In genomic region chr6:140961987-140962386, GRCm38 (mm10) we compare ENCODE assay signal across 9 mouse cellular contexts.
A peak's percentile ranks its signal among the peaks of the same experiment; 100 is the strongest.
DNase-seq lines count a peak whose midpoint lies in the region; ATAC-seq lines count a peak whose summit lies in the region.
"Had no signal": no experiment of that assay in that cellular context is flagged by ENCODE, and none has a peak within 500 bp of the region (broad histone marks: within the 10 kb centered on the region; RNA-seq: fewer than 3 reads in every experiment).

No protein-coding gene starts in this region.

- WGBS in kidney, embryonic 15.5 days = 69% methylated on average over 11 of the region's 11 CpGs
- WGBS in neural tube, embryonic 13.5 days = 46% methylated on average over 11 of the region's 11 CpGs

- H3K4me2 ChIP-seq in kidney, embryonic 15.5 days = no peak overlapping the region
- H3K4me2 ChIP-seq in neural tube, embryonic 13.5 days = peak overlapping the region; percentile 28

- no peak overlapping the region for H3K27ac ChIP-seq in kidney, embryonic 15.5 days
- no peak overlapping the region for H3K27ac ChIP-seq in neural tube, embryonic 13.5 days (replicated peaks)

- no peaks in the 10 kb centered on the region for H3K36me3 ChIP-seq in kidney, embryonic 15.5 days
- H3K36me3 ChIP-seq in neural tube, embryonic 13.5 days = no peaks in the 10 kb centered on the region

- intact Hi-C loops in left cerebral cortex, postnatal 36 days (cut with DNase I) = no loop called here
- intact Hi-C loops in heart, postnatal 14 days (cut with DNase I) = no loop called here

- no peaks in the 10 kb centered on the region for H3K27me3 ChIP-seq in kidney, embryonic 15.5 days
- H3K27me3 ChIP-seq in neural tube, embryonic 13.5 days = no peaks in the 10 kb centered on the region

- DNase-seq in kidney, adult 18-20 months = peak; percentile 30
- peak; percentile 8 for DNase-seq in embryo, embryonic 9.5 days (ENCODE audit: extremely low spot score)
- peak; percentile 12 to 14 for DNase-seq in kidney, adult 8-10 months
- DNase-seq in left cerebral cortex, postnatal 36 days (ENCODE audit: low spot score in 2 of 2) = no peak
- DNase-seq in heart, postnatal 14 days = no peak
- DNase-seq: lung, postnatal 4 days had no signal

- H3K9ac ChIP-seq in kidney, embryonic 15.5 days = no peak overlapping the region
- no peak overlapping the region for H3K9ac ChIP-seq in neural tube, embryonic 13.5 days

- no peaks in the 10 kb centered on the region for H3K9me3 ChIP-seq in kidney, embryonic 15.5 days (replicated peaks)
- no peaks in the 10 kb centered on the region for H3K9me3 ChIP-seq in neural tube, embryonic 13.5 days

- no peaks in the 10 kb centered on the region for H3K4me1 ChIP-seq in kidney, embryonic 15.5 days
- H3K4me1 ChIP-seq in neural tube, embryonic 13.5 days (replicated peaks) = peaks cover 15% of the 10 kb centered on the region

- no peak overlapping the region for H3K4me3 ChIP-seq in kidney, embryonic 15.5 days (replicated peaks)
- no peak overlapping the region for H3K4me3 ChIP-seq in neural tube, embryonic 13.5 days

- ATAC-seq in kidney, embryonic 15.5 days (replicated peaks; ENCODE audit: low FRiP score) = no peak
- ATAC-seq in neural tube, embryonic 13.5 days (ENCODE audit: low read depth) = peak; percentile 60
- ATAC-seq in erythroid progenitor cell, adult 5-6 weeks (replicated peaks; ENCODE audit: low FRiP score, poor library complexity, severe bottlenecking) = no peak

Comparison
In these comparisons a context has a peak if more than half of its experiments do, and no peak if none do; other contexts are left out.
1. DNase-seq: peak in kidney, adult 18-20 months (single experiment), embryo, embryonic 9.5 days (single experiment) and kidney, adult 8-10 months (2 of 2); none in left cerebral cortex, postnatal 36 days (0 of 2) and heart, postnatal 14 days (0 of 2).